Mouse (Mus musculus) neural tube, embryonic 14.5 days (tissue): ENCODE measurements around the gene Polr3h. TPM values are rescaled to one million over a fixed set of nuclear protein-coding genes. Genes with fewer than 3 reads are reported as not detected.

ENCODE experiments used
- ATAC-seq: fragments of 200-750 bp; cut with Nextera tagmentation; 2 replicates; pipeline ENCODE4 v1.8.0; 2017; ENCODE audit warnings: low read depth, mild to moderate bottlenecking, moderate TSS enrichment, moderate library complexity
- H3K27ac ChIP-seq: fragments of 300-500 bp; sonication (generic); 2 replicates; pipeline ENCODE4 v1.5.1; 2014; ENCODE audit warnings: low read depth, mild to moderate bottlenecking, control low read depth, low read length, moderate library complexity, mixed read lengths
- H3K27me3 ChIP-seq: fragments of 300-500 bp; sonication (generic); 2 replicates; pipeline ENCODE4 v1.6.1; 2014; ENCODE audit warnings: low read length; ENCODE audit not compliant: control insufficient read depth, insufficient read depth
- H3K36me3 ChIP-seq: fragments of 300-500 bp; sonication (generic); 2 replicates; pipeline ENCODE4 v1.6.1; 2014; ENCODE audit warnings: low read length, mixed read lengths; ENCODE audit not compliant: control insufficient read depth, insufficient read depth
- H3K4me1 ChIP-seq: fragments of 300-500 bp; sonication (generic); 2 replicates; pipeline ENCODE4 v1.6.1; 2014; ENCODE audit warnings: low read length; ENCODE audit not compliant: control insufficient read depth, insufficient read depth
- H3K4me2 ChIP-seq: fragments of 300-500 bp; sonication (generic); 2 replicates; pipeline ENCODE4 v1.6.1; 2014; ENCODE audit warnings: mild to moderate bottlenecking, low read depth, low read length, control low read depth
- H3K4me3 ChIP-seq: fragments of 300-500 bp; sonication (generic); 2 replicates; pipeline ENCODE4 v1.5.1; 2014; ENCODE audit warnings: low read depth, low read length, control low read depth, mixed read lengths
- H3K9ac ChIP-seq: fragments of 300-500 bp; sonication (generic); replicated peaks from 2 replicates; pipeline ENCODE4 v1.6.1; 2014; ENCODE audit warnings: low read depth, mild to moderate bottlenecking, control low read depth, low read length, mixed read lengths
- H3K9me3 ChIP-seq: fragments of 300-500 bp; sonication (generic); 2 replicates; pipeline ENCODE4 v1.6.1; 2016; ENCODE audit warnings: low read length; ENCODE audit not compliant: control insufficient read depth
- WGBS: fragments of 180-500 bp; shearing (Covaris S2); extraction: QIAGEN DNeasy Blood & Tissue Kit; methylation state at CpG from one replicate; pipeline ENCODE4 v1.1.7; 2014; 5-methylcytosine and 5-hydroxymethylcytosine counted together
- polyA plus RNA-seq: library from polyadenylated mRNA; unstranded; fragments of >200 nt; fragmentation: Nextera tagmentation; extraction: Ambion mirVana; gene quantifications from 2 replicates; pipeline ENCODE4 v1.2.1, GENCODE M21; 2014

Gene Polr3h
- polyA plus RNA-seq, 1 experiment from 2014 or later: 98.4 TPM

DNA sequence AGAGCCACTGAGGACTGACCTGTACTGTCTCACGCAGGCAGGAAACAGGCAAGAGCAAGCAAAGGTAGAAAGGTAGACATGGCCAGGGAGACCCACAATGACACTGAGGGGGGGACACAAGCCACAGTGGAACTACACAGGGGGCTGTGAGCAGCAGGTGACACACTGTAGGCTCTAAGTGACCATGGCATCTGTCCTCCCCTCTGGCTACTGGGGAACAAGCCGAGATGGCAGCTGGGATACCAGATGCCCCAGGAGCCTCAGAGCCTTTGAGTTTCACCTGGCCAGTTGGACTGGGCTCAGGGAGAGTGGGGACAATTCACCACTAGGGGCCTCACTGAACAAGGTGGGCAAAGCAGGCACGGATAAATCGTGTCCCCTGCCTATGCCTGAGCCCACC lies 26.3 kb upstream of the Polr3h start:
- H3K36me3 ChIP-seq: peaks cover 28% of the 10 kb centered on the region
- 78% methylated on average over 4 of the region's 4 CpGs for WGBS

GRCm38 (mm10) chr15:81951159-81951558 lies 25.1 kb upstream of the Polr3h start:
- ATAC-seq: no peak
- H3K4me2 ChIP-seq: no peak overlapping the region
- H3K4me3 ChIP-seq: no peak overlapping the region
- no peaks in the 10 kb centered on the region for H3K9me3 ChIP-seq
- no peaks in the 10 kb centered on the region for H3K4me1 ChIP-seq
- H3K9ac ChIP-seq: no peak overlapping the region
- no peak overlapping the region for H3K27ac ChIP-seq
- peaks cover 34% of the 10 kb centered on the region for H3K36me3 ChIP-seq
- no peaks in the 10 kb centered on the region for H3K27me3 ChIP-seq
- WGBS: 92% methylated on average over 9 of the region's 9 CpGs

More for the DNA sequence above, 26.3 kb upstream of the Polr3h start:
- Histone ChIP-seq H3K27me3 (no peaks in the 10 kb centered on the region), H3K4me2 (no peak overlapping the region), H3K9me3 (no peaks in the 10 kb centered on the region), H3K4me3 (no peak overlapping the region), H3K4me1 (no peaks in the 10 kb centered on the region), H3K9ac (no peak overlapping the region), H3K27ac (no peak overlapping the region)
- ATAC-seq: no peak

DNA sequence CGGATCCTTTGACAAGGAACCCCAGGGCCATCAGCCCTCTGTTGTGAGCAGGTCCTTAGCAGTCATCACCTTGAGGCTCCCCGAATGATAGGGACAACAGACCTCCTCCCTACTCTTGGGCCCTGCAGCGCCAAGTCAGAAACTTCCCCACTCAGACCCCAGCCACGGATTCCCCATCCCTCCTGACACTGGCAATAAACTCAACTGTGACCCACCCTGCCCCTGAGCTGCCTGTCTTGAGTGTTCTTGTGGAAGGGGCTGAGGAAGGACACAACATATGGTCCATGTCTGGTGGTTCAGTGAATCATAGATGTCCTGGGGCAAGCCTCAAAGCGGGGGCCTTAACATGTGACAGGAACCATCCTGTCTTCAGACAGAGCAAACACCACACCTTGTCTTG lies 24.7 kb upstream of the Polr3h start:
- no peak for ATAC-seq
- H3K27me3 ChIP-seq: no peaks in the 10 kb centered on the region
- H3K9ac ChIP-seq: no peak overlapping the region
- no peak overlapping the region for H3K4me3 ChIP-seq
- no peak overlapping the region for H3K4me2 ChIP-seq
- WGBS: 89% methylated on average over 5 of the region's 5 CpGs
- no peaks in the 10 kb centered on the region for H3K9me3 ChIP-seq
- H3K27ac ChIP-seq: no peak overlapping the region
- peaks cover 34% of the 10 kb centered on the region for H3K36me3 ChIP-seq
- no peaks in the 10 kb centered on the region for H3K4me1 ChIP-seq

DNA sequence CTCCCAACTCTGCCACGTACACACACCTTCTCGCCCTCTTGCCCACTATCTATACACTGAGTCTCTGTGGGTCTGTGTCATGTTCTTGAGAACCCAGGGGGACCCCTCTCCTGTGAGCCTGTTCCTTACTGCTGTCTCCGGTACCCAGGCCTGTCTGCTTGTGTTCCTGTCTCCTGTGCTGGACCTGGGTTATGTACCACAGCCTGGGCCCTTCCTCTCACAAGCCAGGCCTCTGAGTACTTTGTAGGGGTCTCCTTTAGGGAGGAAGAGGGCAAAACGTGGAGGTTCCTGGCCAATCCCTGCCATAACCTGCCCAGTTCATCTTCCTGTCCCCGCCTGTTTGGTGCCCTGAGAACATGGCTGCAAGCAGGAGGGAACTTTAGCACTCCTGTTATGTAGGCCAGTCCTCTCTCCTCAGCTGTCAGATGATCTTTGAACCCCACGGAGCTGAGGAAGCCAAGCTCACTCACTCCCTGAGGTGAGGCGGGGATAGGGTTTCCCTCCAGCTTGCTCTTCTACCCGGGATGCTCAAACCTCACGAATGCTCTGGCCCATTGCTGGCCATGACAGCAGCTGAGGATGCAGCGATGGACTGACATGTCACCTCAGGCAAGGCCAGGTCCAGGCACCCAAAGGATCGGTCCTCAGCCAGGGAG lies 23.6 kb upstream of the Polr3h start:
- no peak for ATAC-seq
- H3K36me3 ChIP-seq: peaks cover 27% of the 10 kb centered on the region
- H3K27me3 ChIP-seq: no peaks in the 10 kb centered on the region
- H3K27ac ChIP-seq: no peak overlapping the region
- H3K4me1 ChIP-seq: no peaks in the 10 kb centered on the region
- no peaks in the 10 kb centered on the region for H3K9me3 ChIP-seq
- 74% methylated on average over 11 of the region's 11 CpGs for WGBS
- no peak overlapping the region for H3K9ac ChIP-seq
- no peak overlapping the region for H3K4me2 ChIP-seq
- no peak overlapping the region for H3K4me3 ChIP-seq

DNA sequence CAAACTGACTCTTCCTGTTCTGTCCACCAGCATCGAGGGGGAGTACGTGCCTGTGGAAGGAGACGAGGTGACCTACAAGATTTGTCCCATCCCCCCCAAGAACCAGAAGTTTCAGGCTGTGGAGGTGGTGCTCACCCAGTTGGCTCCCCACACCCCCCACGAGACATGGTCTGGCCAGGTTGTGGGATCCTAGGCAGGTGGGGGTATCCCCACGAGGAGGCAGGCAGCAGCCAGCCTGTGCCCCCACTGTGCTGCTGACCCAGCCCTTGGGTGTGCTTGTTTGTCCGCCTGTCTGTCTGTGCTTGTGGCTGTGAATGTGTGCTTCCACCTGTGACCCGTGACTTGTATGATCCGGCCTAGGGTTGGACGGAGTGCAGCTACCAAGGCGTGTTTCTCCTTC lies 23.0 kb upstream of the Polr3h start:
- WGBS: 90% methylated on average over 10 of the region's 10 CpGs
- H3K9ac ChIP-seq: no peak overlapping the region
- H3K4me2 ChIP-seq: no peak overlapping the region
- no peak overlapping the region for H3K27ac ChIP-seq
- no peaks in the 10 kb centered on the region for H3K27me3 ChIP-seq
- peaks cover 27% of the 10 kb centered on the region for H3K36me3 ChIP-seq
- no peak for ATAC-seq
- H3K9me3 ChIP-seq: no peaks in the 10 kb centered on the region
- no peak overlapping the region for H3K4me3 ChIP-seq
- no peaks in the 10 kb centered on the region for H3K4me1 ChIP-seq

- WGBS: 14% methylated on average over 9 of the region's 9 CpGs
- H3K4me2 ChIP-seq: no peak overlapping the region
- H3K9ac ChIP-seq: no peak overlapping the region
- no peak overlapping the region for H3K4me3 ChIP-seq
- H3K4me1 ChIP-seq: peaks cover 8% of the 10 kb centered on the region
- no peaks in the 10 kb centered on the region for H3K9me3 ChIP-seq
- peaks cover 9% of the 10 kb centered on the region; the same call in 1 of the 2 replicates for H3K36me3 ChIP-seq
- no peak for ATAC-seq
- H3K27me3 ChIP-seq: no peaks in the 10 kb centered on the region
- no peak overlapping the region for H3K27ac ChIP-seq
Observed at GRCm38 (mm10) chr15:81943176-81943749, 17.2 kb upstream of the Polr3h start.

DNA sequence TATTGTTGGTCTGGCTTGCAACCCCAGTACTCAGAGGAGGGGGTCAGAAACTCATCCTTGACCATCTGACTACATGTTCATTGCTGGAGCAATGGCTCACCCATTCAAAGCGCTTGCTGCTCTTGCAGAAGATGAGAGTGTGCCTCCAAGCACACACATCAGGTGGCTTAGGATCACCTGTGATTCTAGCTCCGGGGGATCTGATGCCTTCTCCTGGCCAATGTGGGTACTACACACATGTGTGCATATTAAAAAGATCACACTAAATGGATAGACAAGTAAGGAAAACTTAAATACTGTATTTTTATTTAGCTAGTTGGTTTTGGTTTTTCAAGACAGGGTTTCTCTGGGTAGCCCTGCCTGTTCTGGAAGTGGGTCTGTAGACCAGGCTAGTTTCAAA lies 15.0 kb upstream of the Polr3h start:
- no peak overlapping the region for H3K27ac ChIP-seq
- H3K36me3 ChIP-seq: peaks cover 3% of the 10 kb centered on the region; the same call in 1 of the 2 replicates
- H3K4me3 ChIP-seq: no peak overlapping the region
- H3K4me2 ChIP-seq: no peak overlapping the region
- H3K4me1 ChIP-seq: peaks cover 18% of the 10 kb centered on the region
- H3K27me3 ChIP-seq: no peaks in the 10 kb centered on the region
- 93% methylated on average over 2 of the region's 2 CpGs for WGBS
- no peak for ATAC-seq
- no peak overlapping the region for H3K9ac ChIP-seq
- no peaks in the 10 kb centered on the region for H3K9me3 ChIP-seq

GRCm38 (mm10) chr15:81940219-81940618 lies 14.2 kb upstream of the Polr3h start:
- Histone ChIP-seq H3K9ac (no peak overlapping the region), H3K4me1 (peaks cover 20% of the 10 kb centered on the region), H3K9me3 (no peaks in the 10 kb centered on the region), H3K36me3 (peaks cover 3% of the 10 kb centered on the region; the same call in 1 of the 2 replicates), H3K27me3 (no peaks in the 10 kb centered on the region), H3K4me2 (no peak overlapping the region), H3K4me3 (no peak overlapping the region), H3K27ac (no peak overlapping the region)
- no peak for ATAC-seq
- WGBS: 88% methylated on average over 5 of the region's 5 CpGs

DNA sequence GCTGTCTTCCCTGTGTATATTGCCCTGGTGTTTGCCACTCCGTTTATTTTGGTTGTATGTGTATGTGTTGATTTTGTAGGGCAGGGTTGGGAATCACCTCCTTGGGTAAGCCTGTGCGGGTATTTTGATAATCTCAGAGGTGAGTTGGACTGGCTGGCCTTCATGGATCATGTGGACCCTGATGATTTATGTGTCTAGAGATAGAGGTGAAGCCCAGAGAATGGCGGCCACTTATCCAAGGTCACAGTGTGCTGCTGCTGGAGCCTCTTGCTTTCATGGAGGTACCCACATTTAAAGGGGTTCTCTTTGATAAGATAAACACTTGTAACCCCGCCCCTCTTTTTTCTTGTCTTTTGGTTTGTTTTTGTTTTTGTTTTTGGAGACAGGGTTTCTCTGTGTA lies 13.7 kb upstream of the Polr3h start:
- H3K9ac ChIP-seq: no peak overlapping the region
- H3K27me3 ChIP-seq: no peaks in the 10 kb centered on the region
- no peak overlapping the region for H3K4me3 ChIP-seq
- H3K36me3 ChIP-seq: peaks cover 3% of the 10 kb centered on the region; the same call in 1 of the 2 replicates
- ATAC-seq: no peak
- H3K4me2 ChIP-seq: no peak overlapping the region
- no peaks in the 10 kb centered on the region for H3K9me3 ChIP-seq
- H3K27ac ChIP-seq: no peak overlapping the region
- 89% methylated on average over 4 of the region's 4 CpGs for WGBS
- H3K4me1 ChIP-seq: peaks cover 20% of the 10 kb centered on the region
